Mouse (Mus musculus): Measurements from ENCODE around the gene Mlst8. TPM values are rescaled to one million over a fixed set of nuclear protein-coding genes. Genes with fewer than 3 reads are reported as not detected.

The Mlst8 gene
- polyA plus RNA-seq, 1 experiment from 2014 or later: 38.0 TPM

GRCm38 (mm10) chr17:24507806-24508460 lies 29.1 kb upstream of the Mlst8 start:
- WGBS: 75% methylated on average over 12 of the region's 12 CpGs
- Histone ChIP-seq H3K4me1 (ENCODE audit: control insufficient read depth, insufficient read depth, low read length) (0 out of 2 replicates have a peak, but pooled peaks cover 6% of the 10 kb centered on the region), H3K9ac (replicated peaks; ENCODE audit: low read depth, low read length) (no peak overlapping the region), H3K36me3 (ENCODE audit: control insufficient read depth, insufficient read depth, low read length) (peaks cover 69% of the 10 kb centered on the region), H3K4me3 (ENCODE audit: low read depth, low read length) (no peak overlapping the region), H3K27ac (ENCODE audit: low read depth, low read length) (no peak overlapping the region), H3K9me3 (ENCODE audit: control insufficient read depth, low read length) (no peaks in the 10 kb centered on the region), H3K4me2 (ENCODE audit: low read depth, low read length) (no peak overlapping the region), H3K27me3 (ENCODE audit: control insufficient read depth, insufficient read depth, low read length) (no peaks in the 10 kb centered on the region)
- no peak for ATAC-seq (ENCODE audit: low read depth)

GRCm38 (mm10) chr17:24507129-24507664 lies 28.3 kb upstream of the Mlst8 start:
- Histone ChIP-seq H3K9me3 (ENCODE audit: control insufficient read depth, low read length) (no peaks in the 10 kb centered on the region), H3K9ac (replicated peaks; ENCODE audit: low read depth, low read length) (no peak overlapping the region), H3K27me3 (ENCODE audit: control insufficient read depth, insufficient read depth, low read length) (no peaks in the 10 kb centered on the region), H3K4me2 (ENCODE audit: low read depth, low read length) (no peak overlapping the region), H3K27ac (ENCODE audit: low read depth, low read length) (no peak overlapping the region), H3K36me3 (ENCODE audit: control insufficient read depth, insufficient read depth, low read length) (peaks cover 73% of the 10 kb centered on the region), H3K4me1 (ENCODE audit: control insufficient read depth, insufficient read depth, low read length) (0 out of 2 replicates have a peak, but pooled peaks cover 6% of the 10 kb centered on the region), H3K4me3 (ENCODE audit: low read depth, low read length) (no peak overlapping the region)
- WGBS: 46% methylated on average over 15 of the region's 19 CpGs
- ATAC-seq (ENCODE audit: low read depth): no peak

GRCm38 (mm10) chr17:24506332-24507070 lies 27.6 kb upstream of the Mlst8 start:
- Histone ChIP-seq H3K9ac (replicated peaks; ENCODE audit: low read depth, low read length) (no peak overlapping the region), H3K9me3 (ENCODE audit: control insufficient read depth, low read length) (no peaks in the 10 kb centered on the region), H3K4me3 (ENCODE audit: low read depth, low read length) (no peak overlapping the region), H3K36me3 (ENCODE audit: control insufficient read depth, insufficient read depth, low read length) (peaks cover 73% of the 10 kb centered on the region), H3K27me3 (ENCODE audit: control insufficient read depth, insufficient read depth, low read length) (no peaks in the 10 kb centered on the region), H3K4me2 (ENCODE audit: low read depth, low read length) (no peak overlapping the region), H3K27ac (ENCODE audit: low read depth, low read length) (no peak overlapping the region), H3K4me1 (ENCODE audit: control insufficient read depth, insufficient read depth, low read length) (0 out of 2 replicates have a peak, but pooled peaks cover 6% of the 10 kb centered on the region)
- WGBS: 35% methylated on average over 29 of the region's 36 CpGs
- peak; percentile 28; the same call in 1 of the 2 replicates for ATAC-seq (ENCODE audit: low read depth)

- Histone ChIP-seq H3K9ac (replicated peaks; ENCODE audit: low read depth, low read length) (no peak overlapping the region), H3K27ac (ENCODE audit: low read depth, low read length) (no peak overlapping the region), H3K4me2 (ENCODE audit: low read depth, low read length) (no peak overlapping the region), H3K4me3 (ENCODE audit: low read depth, low read length) (no peak overlapping the region), H3K36me3 (ENCODE audit: control insufficient read depth, insufficient read depth, low read length) (peaks cover 77% of the 10 kb centered on the region), H3K9me3 (ENCODE audit: control insufficient read depth, low read length) (no peaks in the 10 kb centered on the region), H3K4me1 (ENCODE audit: control insufficient read depth, insufficient read depth, low read length) (0 out of 2 replicates have a peak, but pooled peaks cover 6% of the 10 kb centered on the region), H3K27me3 (ENCODE audit: control insufficient read depth, insufficient read depth, low read length) (no peaks in the 10 kb centered on the region)
- no peak for ATAC-seq (ENCODE audit: low read depth)
- WGBS: 88% methylated on average over 30 of the region's 30 CpGs
Observed at GRCm38 (mm10) chr17:24505286-24505955, 26.5 kb upstream of the Mlst8 start.

- H3K4me2 ChIP-seq (ENCODE audit: low read depth, low read length): no peak overlapping the region
- H3K36me3 ChIP-seq (ENCODE audit: control insufficient read depth, insufficient read depth, low read length): peaks cover 74% of the 10 kb centered on the region
- H3K4me1 ChIP-seq (ENCODE audit: control insufficient read depth, insufficient read depth, low read length): 0 out of 2 replicates have a peak, but pooled peaks cover 6% of the 10 kb centered on the region
- no peak overlapping the region for H3K4me3 ChIP-seq (ENCODE audit: low read depth, low read length)
- H3K9ac ChIP-seq (replicated peaks; ENCODE audit: low read depth, low read length): no peak overlapping the region
- H3K9me3 ChIP-seq (ENCODE audit: control insufficient read depth, low read length): no peaks in the 10 kb centered on the region
- H3K27ac ChIP-seq (ENCODE audit: low read depth, low read length): no peak overlapping the region
- 91% methylated on average over 10 of the region's 10 CpGs for WGBS
- no peaks in the 10 kb centered on the region for H3K27me3 ChIP-seq (ENCODE audit: control insufficient read depth, insufficient read depth, low read length)
- ATAC-seq (ENCODE audit: low read depth): no peak
Observed at GRCm38 (mm10) chr17:24504085-24504484, 25.2 kb upstream of the Mlst8 start.

- no peaks in the 10 kb centered on the region for H3K9me3 ChIP-seq (ENCODE audit: control insufficient read depth, low read length)
- no peak overlapping the region for H3K4me3 ChIP-seq (ENCODE audit: low read depth, low read length)
- no peak for ATAC-seq (ENCODE audit: low read depth)
- H3K36me3 ChIP-seq (ENCODE audit: control insufficient read depth, insufficient read depth, low read length): peaks cover 73% of the 10 kb centered on the region
- no peak overlapping the region for H3K4me2 ChIP-seq (ENCODE audit: low read depth, low read length)
- no peak overlapping the region for H3K27ac ChIP-seq (ENCODE audit: low read depth, low read length)
- H3K27me3 ChIP-seq (ENCODE audit: control insufficient read depth, insufficient read depth, low read length): no peaks in the 10 kb centered on the region
- WGBS: 43% methylated on average over 11 of the region's 11 CpGs
- 0 out of 2 replicates have a peak, but pooled peaks cover 6% of the 10 kb centered on the region for H3K4me1 ChIP-seq (ENCODE audit: control insufficient read depth, insufficient read depth, low read length)
- H3K9ac ChIP-seq (replicated peaks; ENCODE audit: low read depth, low read length): no peak overlapping the region
Observed at GRCm38 (mm10) chr17:24502208-24502607, 23.3 kb upstream of the Mlst8 start.

- no peak overlapping the region for H3K4me3 ChIP-seq (ENCODE audit: low read depth, low read length)
- no peak overlapping the region for H3K4me2 ChIP-seq (ENCODE audit: low read depth, low read length)
- no peaks in the 10 kb centered on the region for H3K9me3 ChIP-seq (ENCODE audit: control insufficient read depth, low read length)
- no peak for ATAC-seq (ENCODE audit: low read depth)
- WGBS: 90% methylated on average over 1 of the region's 1 CpGs
- H3K36me3 ChIP-seq (ENCODE audit: control insufficient read depth, insufficient read depth, low read length): peaks cover 42% of the 10 kb centered on the region
- H3K27ac ChIP-seq (ENCODE audit: low read depth, low read length): no peak overlapping the region
- H3K27me3 ChIP-seq (ENCODE audit: control insufficient read depth, insufficient read depth, low read length): no peaks in the 10 kb centered on the region
- no peak overlapping the region for H3K9ac ChIP-seq (replicated peaks; ENCODE audit: low read depth, low read length)
- 0 out of 2 replicates have a peak, but pooled peaks cover 1% of the 10 kb centered on the region for H3K4me1 ChIP-seq (ENCODE audit: control insufficient read depth, insufficient read depth, low read length)
Observed at GRCm38 (mm10) chr17:24496026-24496425, 17.1 kb upstream of the Mlst8 start.

- Histone ChIP-seq H3K4me2 (ENCODE audit: low read depth, low read length) (no peak overlapping the region), H3K4me3 (ENCODE audit: low read depth, low read length) (no peak overlapping the region), H3K4me1 (ENCODE audit: control insufficient read depth, insufficient read depth, low read length) (peaks cover 4% of the 10 kb centered on the region; the same call in 1 of the 2 replicates), H3K27ac (ENCODE audit: low read depth, low read length) (no peak overlapping the region), H3K27me3 (ENCODE audit: control insufficient read depth, insufficient read depth, low read length) (no peaks in the 10 kb centered on the region), H3K9ac (replicated peaks; ENCODE audit: low read depth, low read length) (no peak overlapping the region), H3K36me3 (ENCODE audit: control insufficient read depth, insufficient read depth, low read length) (peaks cover 39% of the 10 kb centered on the region), H3K9me3 (ENCODE audit: control insufficient read depth, low read length) (no peaks in the 10 kb centered on the region)
- no peak for ATAC-seq (ENCODE audit: low read depth)
- WGBS: 73% methylated on average over 3 of the region's 3 CpGs
Observed at GRCm38 (mm10) chr17:24495443-24495842, 16.6 kb upstream of the Mlst8 start.
